Mouse (Mus musculus): ENCODE data around the gene B230217C12Rik. TPM values are rescaled to one million over a fixed set of nuclear protein-coding genes. Genes with fewer than 3 reads are reported as not detected.
A peak's percentile ranks its signal among the peaks of the same experiment; 100 is the strongest.

The B230217C12Rik gene
- polyA plus RNA-seq, 1 experiment from 2014 or later = 1.1 TPM

DNA sequence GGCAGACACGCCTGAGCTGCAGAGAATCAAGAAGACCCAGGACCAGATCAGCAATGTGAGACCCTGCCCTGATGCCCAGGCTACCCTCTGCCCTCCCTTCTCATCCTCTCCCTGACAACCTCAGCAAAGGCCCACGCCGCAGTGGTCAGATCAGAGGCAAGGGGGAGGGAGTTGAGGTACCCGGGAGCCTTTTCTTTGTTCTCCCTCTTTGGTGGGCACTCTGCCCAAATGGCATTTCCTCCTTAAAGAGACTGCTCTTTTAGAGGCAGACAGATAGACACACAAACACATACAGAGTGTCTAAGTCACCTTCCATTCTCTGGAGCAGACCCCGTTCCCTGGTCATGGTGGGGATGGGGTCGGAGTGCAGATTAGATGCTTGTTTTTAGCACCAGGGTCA, 15.7 kb upstream of the B230217C12Rik start:
- H3K4me1 ChIP-seq (replicated peaks; ENCODE audit: control insufficient read depth, insufficient read depth) = no peaks in the 10 kb centered on the region
- TF ChIP-seq CTCF (IDR thresholded peaks at IDR 0.05; ENCODE audit: low read depth) (no peak), EP300 (optimal IDR thresholded peaks at IDR 0.05) (no peak)
- no peaks in the 10 kb centered on the region for H3K9me3 ChIP-seq (ENCODE audit: control insufficient read depth, low read length)
- no peaks in the 10 kb centered on the region for H3K27me3 ChIP-seq (ENCODE audit: control insufficient read depth, insufficient read depth, low read length)
- no peak overlapping the region for H3K4me3 ChIP-seq (ENCODE audit: low read depth, low read length)
- no peak overlapping the region for H3K4me2 ChIP-seq (replicated peaks; ENCODE audit: low read depth)
- 66% methylated on average over 6 of the region's 6 CpGs for WGBS
- ATAC-seq (ENCODE audit: low FRiP score, low TSS enrichment) (no peak), DNase-seq (ENCODE audit: low spot score) (no peak)
- no peak overlapping the region for H3K27ac ChIP-seq (replicated peaks)
- H3K9ac ChIP-seq (ENCODE audit: low read length) = no peak overlapping the region
- peaks cover 19% of the 10 kb centered on the region for H3K36me3 ChIP-seq (ENCODE audit: control insufficient read depth, insufficient read depth, low read length)

DNA sequence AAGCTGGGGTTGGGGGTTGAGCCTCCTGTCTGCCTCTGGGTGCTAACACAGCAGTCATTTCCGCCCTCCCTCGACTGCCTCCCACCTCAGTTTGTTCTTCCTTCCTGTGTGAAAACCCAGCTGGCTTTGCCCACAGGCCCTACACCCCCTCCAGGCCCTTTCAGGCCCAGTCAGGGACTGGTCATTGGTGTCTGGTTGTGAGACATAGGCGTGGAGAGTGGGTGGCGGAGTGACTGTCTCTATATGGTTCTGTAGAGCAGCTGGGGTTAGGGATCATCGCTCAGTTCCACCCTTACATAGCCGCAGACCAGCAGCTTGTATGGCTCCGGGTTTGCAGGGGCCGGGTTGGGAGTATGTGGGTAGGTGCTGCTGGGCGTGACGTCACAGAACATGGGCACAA, 15.3 kb upstream of the B230217C12Rik start:
- no peak for TF ChIP-seq EP300 (optimal IDR thresholded peaks at IDR 0.05)
- TF ChIP-seq CTCF (IDR thresholded peaks at IDR 0.05; ENCODE audit: low read depth) = no peak
- 80% methylated on average over 10 of the region's 10 CpGs for WGBS
- ATAC-seq (ENCODE audit: low FRiP score, low TSS enrichment) (no peak), DNase-seq (ENCODE audit: low spot score) (no peak)
- no peaks in the 10 kb centered on the region for H3K4me1 ChIP-seq (replicated peaks; ENCODE audit: control insufficient read depth, insufficient read depth)
- H3K4me3 ChIP-seq (ENCODE audit: low read depth, low read length) = no peak overlapping the region
- no peaks in the 10 kb centered on the region for H3K27me3 ChIP-seq (ENCODE audit: control insufficient read depth, insufficient read depth, low read length)
- peaks cover 19% of the 10 kb centered on the region for H3K36me3 ChIP-seq (ENCODE audit: control insufficient read depth, insufficient read depth, low read length)
- H3K27ac ChIP-seq (replicated peaks) = no peak overlapping the region
- no peak overlapping the region for H3K9ac ChIP-seq (ENCODE audit: low read length)
- H3K9me3 ChIP-seq (ENCODE audit: control insufficient read depth, low read length) = no peaks in the 10 kb centered on the region
- no peak overlapping the region for H3K4me2 ChIP-seq (replicated peaks; ENCODE audit: low read depth)

DNA sequence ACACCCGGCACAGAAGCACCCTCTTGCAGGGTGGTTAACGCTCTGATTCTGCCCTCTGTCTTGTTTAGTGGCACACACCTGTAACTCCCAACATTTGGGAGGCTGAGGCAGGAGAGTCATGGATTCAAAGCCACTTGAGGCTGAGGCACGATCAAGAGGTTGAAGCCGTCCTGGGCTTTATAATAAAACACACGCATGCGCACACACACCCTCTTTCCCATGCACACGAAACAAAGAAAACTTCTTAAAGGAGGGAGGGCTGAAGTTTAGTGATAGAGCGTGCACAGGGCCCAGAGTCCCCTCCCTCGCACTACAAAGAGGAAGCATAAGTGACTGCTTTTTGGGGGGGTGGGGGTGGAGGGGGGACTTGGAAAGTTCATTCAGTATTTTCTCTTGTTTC, 14.6 kb upstream of the B230217C12Rik start:
- Histone ChIP-seq H3K4me1 (replicated peaks; ENCODE audit: control insufficient read depth, insufficient read depth) (no peaks in the 10 kb centered on the region), H3K4me2 (replicated peaks; ENCODE audit: low read depth) (no peak overlapping the region), H3K4me3 (ENCODE audit: low read depth, low read length) (no peak overlapping the region), H3K9ac (ENCODE audit: low read length) (no peak overlapping the region), H3K36me3 (ENCODE audit: control insufficient read depth, insufficient read depth, low read length) (peaks cover 19% of the 10 kb centered on the region), H3K27ac (replicated peaks) (peak overlapping the region; percentile 61; the same call in 1 of the 2 replicates), H3K9me3 (ENCODE audit: control insufficient read depth, low read length) (no peaks in the 10 kb centered on the region), H3K27me3 (ENCODE audit: control insufficient read depth, insufficient read depth, low read length) (no peaks in the 10 kb centered on the region)
- no peak for TF ChIP-seq CTCF (IDR thresholded peaks at IDR 0.05; ENCODE audit: low read depth)
- no peak for TF ChIP-seq EP300 (optimal IDR thresholded peaks at IDR 0.05)
- ATAC-seq (ENCODE audit: low FRiP score, low TSS enrichment) = no peak
- WGBS = 59% methylated on average over 9 of the region's 9 CpGs
- no peak for DNase-seq (ENCODE audit: low spot score)

DNA sequence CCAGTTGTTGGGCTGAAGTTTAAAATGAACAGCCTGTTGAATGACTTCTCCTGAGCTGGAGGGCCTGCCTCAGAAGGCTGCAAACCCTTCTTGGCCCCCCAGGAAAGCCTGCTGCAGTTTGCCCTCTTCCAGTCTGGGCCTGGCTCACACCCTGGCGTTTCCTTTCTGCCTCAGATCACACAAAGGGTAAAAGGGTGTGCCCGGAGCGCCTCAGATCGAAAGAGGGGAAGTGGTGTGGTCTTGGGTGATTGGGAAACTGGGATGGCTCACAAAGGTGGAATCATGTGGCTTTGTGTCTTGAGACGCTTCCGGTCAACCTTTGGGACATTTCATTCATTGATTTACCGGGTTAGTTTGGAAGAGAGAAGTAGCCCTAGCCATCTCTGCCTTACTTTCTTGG, 14.2 kb upstream of the B230217C12Rik start:
- 48% methylated on average over 7 of the region's 7 CpGs for WGBS
- peaks cover 17% of the 10 kb centered on the region for H3K36me3 ChIP-seq (ENCODE audit: control insufficient read depth, insufficient read depth, low read length)
- H3K9me3 ChIP-seq (ENCODE audit: control insufficient read depth, low read length) = no peaks in the 10 kb centered on the region
- DNase-seq (ENCODE audit: low spot score) (no peak), ATAC-seq (ENCODE audit: low FRiP score, low TSS enrichment) (no peak)
- H3K4me3 ChIP-seq (ENCODE audit: low read depth, low read length) = no peak overlapping the region
- no peak overlapping the region for H3K9ac ChIP-seq (ENCODE audit: low read length)
- no peak for TF ChIP-seq EP300 (optimal IDR thresholded peaks at IDR 0.05)
- TF ChIP-seq CTCF (IDR thresholded peaks at IDR 0.05; ENCODE audit: low read depth) = no peak
- H3K4me1 ChIP-seq (replicated peaks; ENCODE audit: control insufficient read depth, insufficient read depth) = no peaks in the 10 kb centered on the region
- peak overlapping the region; percentile 61; the same call in 1 of the 2 replicates for H3K27ac ChIP-seq (replicated peaks)
- no peaks in the 10 kb centered on the region for H3K27me3 ChIP-seq (ENCODE audit: control insufficient read depth, insufficient read depth, low read length)
- H3K4me2 ChIP-seq (replicated peaks; ENCODE audit: low read depth) = no peak overlapping the region

DNA sequence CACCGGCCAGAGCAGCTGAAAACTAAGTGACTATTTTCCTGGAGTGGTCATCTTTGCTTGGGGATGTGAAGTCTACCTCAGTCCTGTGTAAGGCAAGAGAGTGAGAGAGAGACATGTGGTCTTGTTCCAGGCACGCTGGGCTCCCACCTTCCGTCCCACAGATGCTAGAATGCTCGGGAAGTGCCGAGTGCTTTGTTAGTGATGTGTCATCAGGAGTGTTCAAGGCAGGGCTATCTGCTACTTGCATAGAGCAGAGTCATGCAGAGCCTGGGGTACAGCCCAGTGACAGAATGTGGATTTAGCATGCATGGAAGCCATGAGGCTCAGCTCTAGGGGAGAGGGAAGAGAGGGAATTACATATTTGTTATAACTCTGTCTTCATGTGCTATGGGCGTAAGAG, 12.9 kb upstream of the B230217C12Rik start:
- no peak for TF ChIP-seq CTCF (IDR thresholded peaks at IDR 0.05; ENCODE audit: low read depth)
- TF ChIP-seq EP300 (optimal IDR thresholded peaks at IDR 0.05) = no peak
- H3K27ac ChIP-seq (replicated peaks) = peak overlapping the region; percentile 53
- peak; percentile 39 for ATAC-seq (ENCODE audit: low FRiP score, low TSS enrichment)
- H3K9me3 ChIP-seq (ENCODE audit: control insufficient read depth, low read length) = no peaks in the 10 kb centered on the region
- no peak overlapping the region for H3K4me2 ChIP-seq (replicated peaks; ENCODE audit: low read depth)
- WGBS = 78% methylated on average over 6 of the region's 6 CpGs
- no peak overlapping the region for H3K9ac ChIP-seq (ENCODE audit: low read length)
- H3K4me3 ChIP-seq (ENCODE audit: low read depth, low read length) = no peak overlapping the region
- H3K36me3 ChIP-seq (ENCODE audit: control insufficient read depth, insufficient read depth, low read length) = peaks cover 15% of the 10 kb centered on the region
- no peaks in the 10 kb centered on the region for H3K27me3 ChIP-seq (ENCODE audit: control insufficient read depth, insufficient read depth, low read length)
- no peak for DNase-seq (ENCODE audit: low spot score)
- H3K4me1 ChIP-seq (replicated peaks; ENCODE audit: control insufficient read depth, insufficient read depth) = no peaks in the 10 kb centered on the region

DNA sequence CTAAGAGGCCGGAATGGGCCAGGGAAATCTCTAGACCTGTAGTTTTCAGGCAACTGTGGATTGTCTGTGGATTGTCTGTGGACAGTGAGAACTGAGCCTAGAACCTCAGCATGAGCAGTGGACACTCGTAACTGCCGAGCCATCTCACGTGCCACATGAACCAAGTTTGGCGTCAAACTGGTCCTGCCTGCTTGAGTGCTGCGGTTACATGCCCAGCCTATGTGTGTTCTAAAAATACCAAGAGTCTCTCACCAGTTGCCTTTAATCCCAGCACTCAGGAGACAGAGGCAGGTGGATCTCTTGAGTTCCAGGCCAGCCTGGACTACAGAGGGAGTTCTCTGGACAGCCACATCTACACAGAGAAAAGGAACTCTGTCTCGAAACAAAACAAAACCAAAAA, 11.2 kb upstream of the B230217C12Rik start:
- ATAC-seq (ENCODE audit: low FRiP score, low TSS enrichment) (no peak), DNase-seq (ENCODE audit: low spot score) (no peak)
- no peaks in the 10 kb centered on the region for H3K9me3 ChIP-seq (ENCODE audit: control insufficient read depth, low read length)
- TF ChIP-seq CTCF (IDR thresholded peaks at IDR 0.05; ENCODE audit: low read depth) = no peak
- no peak for TF ChIP-seq EP300 (optimal IDR thresholded peaks at IDR 0.05)
- H3K4me1 ChIP-seq (replicated peaks; ENCODE audit: control insufficient read depth, insufficient read depth) = no peaks in the 10 kb centered on the region
- 85% methylated on average over 7 of the region's 7 CpGs for WGBS
- no peak overlapping the region for H3K4me3 ChIP-seq (ENCODE audit: low read depth, low read length)
- H3K27me3 ChIP-seq (ENCODE audit: control insufficient read depth, insufficient read depth, low read length) = no peaks in the 10 kb centered on the region
- peaks cover 23% of the 10 kb centered on the region for H3K36me3 ChIP-seq (ENCODE audit: control insufficient read depth, insufficient read depth, low read length)
- no peak overlapping the region for H3K9ac ChIP-seq (ENCODE audit: low read length)
- no peak overlapping the region for H3K4me2 ChIP-seq (replicated peaks; ENCODE audit: low read depth)
- H3K27ac ChIP-seq (replicated peaks) = no peak overlapping the region

Measured in stomach, postnatal 0 days (tissue).